Mouse (Mus musculus) small intestine, adult 2 months (tissue): ENCODE measurements around the gene Nid1.

Experiments
- CTCF ChIP-seq: fragments of 200-500 bp; IDR thresholded peaks from 2 replicates; pipeline ENCODE4 v1.5.1; 2012; ENCODE audit warnings: low read depth, mild to moderate bottlenecking, control low read depth, inconsistent platforms, low read length, moderate library complexity, mixed read lengths; ENCODE audit not compliant: insufficient replicate concordance, insufficient read length; ENCODE audit errors: extremely low read depth
- POLR2A ChIP-seq: fragments of 200-500 bp; IDR thresholded peaks from 2 replicates; pipeline ENCODE4 v1.6.1; 2012; ENCODE audit warnings: low read depth, mild to moderate bottlenecking, control low read depth, inconsistent platforms, low read length, moderate library complexity

DNA sequence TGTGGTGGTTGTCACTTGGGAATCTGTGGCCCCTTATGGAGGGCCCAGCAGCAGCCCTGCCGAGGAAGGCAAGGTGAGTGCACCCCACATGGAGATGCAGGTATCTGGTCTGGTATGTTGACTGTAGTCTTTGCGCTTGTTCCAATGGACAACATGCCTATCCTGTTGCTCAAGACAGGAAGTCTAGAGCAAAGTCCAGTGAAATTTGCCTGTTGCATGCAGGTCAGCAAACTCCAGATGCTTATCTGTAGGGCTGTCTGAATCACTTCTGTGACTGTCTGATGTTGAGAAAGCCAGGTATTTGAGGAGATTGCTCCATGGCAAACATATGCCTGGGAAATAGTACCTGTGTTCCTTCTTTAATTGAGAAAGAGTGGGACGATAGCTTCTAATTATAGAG lies 26.6 kb downstream of the Nid1 start:
- TF ChIP-seq CTCF (no peak), POLR2A (no peak)
